Mouse (Mus musculus) spleen, postnatal 10 days (tissue): ENCODE measurements around the gene Taf6l.

Source experiments
- DNase-seq, 2 experiments: peaks; one replicate each; pipeline ENCODE4 v3.0.0; 2021 to 2022; ENCODE audit warnings: low spot score in 2 of 2

Gene Taf6l

GRCm38 (mm10) chr19:8790171-8790570 lies 4.0 kb upstream of the Taf6l start:
- DNase-seq = no peak

- no peak for DNase-seq
Observed at GRCm38 (mm10) chr19:8789171-8789570, 3.0 kb upstream of the Taf6l start.

- no peak for DNase-seq
Observed at GRCm38 (mm10) chr19:8788521-8788920, 2.3 kb upstream of the Taf6l start.

DNA sequence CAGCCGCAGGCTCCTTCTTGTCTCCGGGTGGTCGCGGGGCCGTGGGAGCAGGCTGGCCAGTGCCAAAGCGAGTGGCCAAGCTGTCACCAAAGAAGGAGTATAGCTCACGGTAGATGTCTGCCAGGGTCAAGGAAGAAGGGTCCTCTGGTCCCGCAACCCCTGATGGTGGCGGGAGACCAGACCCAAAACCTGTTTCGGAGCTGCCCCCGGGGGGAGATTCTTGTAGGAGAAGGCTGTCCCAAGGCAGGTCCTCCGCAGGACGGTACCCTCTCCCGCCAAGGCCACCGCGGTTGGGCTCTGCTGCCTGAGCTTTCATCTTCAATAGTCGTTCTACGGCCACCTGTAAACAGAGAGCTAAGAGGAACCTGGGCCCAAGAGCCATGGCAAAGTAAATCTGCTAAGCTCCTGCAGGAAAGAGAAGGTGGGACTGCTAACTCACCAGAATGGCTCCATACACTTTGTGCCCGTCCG lies 11.2 kb downstream of the Taf6l start:
- peak; percentile 51 to 60 for DNase-seq

- peak; percentile 99 for DNase-seq
Observed at GRCm38 (mm10) chr19:8774086-8774835, 12.0 kb downstream of the Taf6l start, which contains the start of gene Tmem179b. Gene Tmem179b, minus strand, starts transcription at chr19:8774467.

DNA sequence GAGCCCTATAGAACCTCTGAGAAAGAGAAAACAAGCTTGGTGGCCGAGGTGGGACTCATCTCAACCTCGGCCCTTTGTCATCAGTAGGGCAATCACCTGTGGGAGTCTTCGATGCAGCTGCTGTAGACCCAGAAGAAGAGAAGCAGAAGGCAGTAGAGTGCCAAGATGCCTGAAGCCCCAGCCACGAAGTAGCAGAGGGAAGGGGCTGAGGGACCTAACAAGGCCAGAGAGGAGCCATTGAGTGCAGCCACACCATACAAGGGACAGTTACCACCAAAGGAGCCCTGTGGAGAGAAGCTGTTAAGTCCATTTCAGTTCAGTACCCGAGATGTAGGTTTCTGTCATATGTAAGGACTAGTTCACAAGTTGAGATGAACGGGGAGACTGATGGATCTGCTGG lies 12.8 kb downstream of the Taf6l start:
- DNase-seq = peak in 1 of 2 experiments; percentile 16

GRCm38 (mm10) chr19:8772996-8773395 lies 13.2 kb downstream of the Taf6l start:
- peak in 1 of 2 experiments; percentile 26 for DNase-seq

DNA sequence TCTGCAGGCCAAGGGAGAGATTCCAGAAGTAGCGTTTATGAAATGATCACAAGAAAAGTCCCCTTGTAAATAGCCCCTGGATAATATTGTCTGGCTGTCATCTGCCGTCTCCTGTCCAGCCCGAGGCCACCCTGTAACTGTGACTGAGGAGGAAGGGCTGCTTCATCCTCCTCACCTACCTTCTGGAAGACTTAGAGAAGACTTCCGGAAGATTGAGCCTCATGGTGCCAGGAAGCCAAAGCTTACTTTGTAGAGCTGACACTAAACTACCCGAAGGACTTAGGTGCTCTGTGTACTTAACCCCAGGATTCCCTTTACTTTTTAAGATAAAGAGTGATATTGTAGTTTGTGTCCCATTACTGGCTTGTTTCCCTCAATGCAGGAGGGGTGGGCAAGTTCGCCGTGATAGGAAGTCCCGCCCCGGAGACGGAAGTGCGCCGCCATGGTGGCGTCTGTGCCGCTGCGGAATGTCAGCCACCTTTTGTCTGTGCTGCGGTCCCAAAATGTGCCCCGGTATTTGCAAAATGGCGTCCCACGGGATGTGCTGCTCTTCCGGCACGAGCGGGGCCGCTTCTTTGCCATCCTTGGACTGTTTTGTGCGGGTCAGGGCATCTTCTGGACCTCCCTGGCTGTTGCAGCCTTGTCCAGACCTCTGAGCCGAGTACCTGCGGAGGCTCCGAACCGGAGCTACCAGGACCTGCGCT lies 15.5 kb downstream of the Taf6l start, which contains the start of gene Tmem223:
TSS of gene Tmem223 (plus strand) at position 430 of the 704 bp plus-strand sequence.
- peak; percentile 64 to 87 for DNase-seq

- DNase-seq = no peak
Observed at GRCm38 (mm10) chr19:8765562-8765961, 20.7 kb downstream of the Taf6l start.

DNA sequence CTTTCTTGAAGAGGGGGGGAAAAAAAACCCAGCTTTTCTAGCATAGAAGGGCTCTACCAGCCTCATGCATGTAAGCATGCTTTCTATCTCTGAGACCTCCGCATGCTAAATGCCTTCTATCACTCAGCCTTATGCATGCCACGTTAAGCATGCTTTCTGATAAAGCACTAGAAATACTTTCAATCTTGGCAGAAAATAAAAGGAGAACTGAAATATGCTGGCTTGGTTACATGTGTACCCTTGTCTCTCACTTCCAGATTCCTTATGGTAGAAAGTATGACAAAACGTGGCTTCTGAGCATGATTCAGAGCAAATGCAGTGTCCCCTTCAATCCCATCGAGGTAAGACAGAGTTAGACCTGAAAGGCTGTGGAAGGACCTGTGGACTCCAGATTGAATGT lies 22.9 kb downstream of the Taf6l start:
- DNase-seq = no peak

- DNase-seq = peak in 1 of 2 experiments; percentile 50
Observed at GRCm38 (mm10) chr19:8760757-8761156, 25.5 kb downstream of the Taf6l start.

DNA sequence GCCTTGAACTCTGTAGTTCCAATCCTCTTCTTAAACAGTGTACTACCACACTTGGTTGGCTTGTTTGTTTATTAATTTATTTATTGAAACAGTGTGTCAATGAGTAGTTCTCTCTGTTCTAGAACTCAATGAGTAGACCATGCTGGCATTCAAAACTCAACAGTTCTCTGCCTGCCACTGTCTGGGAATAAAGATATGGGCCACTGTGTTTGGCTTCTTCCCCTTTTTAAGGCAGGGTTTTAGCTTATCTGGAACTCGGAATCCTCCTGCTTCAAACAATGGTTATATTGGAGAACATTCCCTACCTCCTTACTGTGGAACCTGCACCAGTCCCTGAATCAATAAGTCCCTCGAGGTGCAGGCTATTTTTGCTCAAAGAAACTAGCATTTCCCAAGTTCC lies 27.3 kb downstream of the Taf6l start:
- no peak for DNase-seq

- no peak for DNase-seq
Observed at GRCm38 (mm10) chr19:8757471-8757998, 28.7 kb downstream of the Taf6l start.

DNA sequence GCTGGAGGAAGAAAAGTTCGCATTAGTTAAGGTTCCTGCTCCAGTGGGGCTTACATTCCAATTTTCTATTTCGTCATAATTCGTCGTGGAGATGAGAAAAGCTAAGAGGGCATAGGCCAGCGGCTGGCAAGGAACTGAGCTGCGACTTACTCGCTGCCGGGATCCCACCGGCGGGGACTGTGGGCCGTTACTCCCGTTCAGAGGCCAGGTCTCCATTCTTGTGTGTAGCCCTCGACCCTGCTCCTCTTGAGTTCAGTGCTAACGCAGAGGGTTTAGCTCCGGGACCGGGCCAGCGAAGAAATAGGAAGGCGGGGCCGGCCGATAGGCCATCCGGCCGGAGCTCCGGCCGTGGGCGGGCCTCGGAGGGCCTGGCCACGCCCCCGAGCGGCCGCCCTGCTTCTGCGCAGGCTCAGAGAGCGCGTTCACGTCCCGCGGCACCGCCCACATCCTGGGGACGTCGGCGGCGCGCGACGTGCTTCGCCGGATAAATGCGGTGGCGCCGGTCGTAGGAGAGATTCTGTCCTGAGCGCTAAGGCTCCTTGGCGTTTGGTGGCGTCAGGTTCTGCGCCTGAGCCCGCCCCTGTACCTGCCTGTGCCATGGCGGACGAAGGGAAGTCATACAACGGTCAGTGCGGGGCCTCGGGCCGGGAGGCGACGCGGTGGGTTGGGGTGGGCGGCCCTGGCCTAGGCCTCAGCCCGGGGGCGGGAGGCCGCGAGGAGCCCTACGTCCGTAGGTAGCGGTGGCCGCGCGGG lies 29.4 kb downstream of the Taf6l start, which contains the start of gene Nxf1:
TSS of gene Nxf1 (plus strand) at position 439 of the 753 bp plus-strand sequence.
- DNase-seq = peak; percentile 93 to 97

DNA sequence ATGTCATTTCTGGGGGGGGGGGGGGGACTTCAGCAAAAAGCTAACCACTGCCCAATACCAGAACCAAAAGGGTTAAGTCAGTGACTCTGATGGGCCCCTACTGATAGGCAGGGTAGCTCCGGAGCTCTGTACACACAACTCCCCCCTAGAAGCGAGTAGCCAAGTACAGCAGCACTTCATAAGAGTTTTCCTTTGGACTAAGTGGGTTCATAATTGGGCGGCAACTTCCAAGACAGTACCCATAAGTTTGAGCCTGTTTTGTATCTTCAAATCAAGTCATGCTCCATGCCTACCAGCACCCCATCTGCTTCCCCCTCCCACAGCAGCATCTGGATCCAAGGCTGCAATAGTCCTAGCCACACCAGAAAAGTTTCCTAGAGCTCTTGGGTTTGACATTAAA lies 30.6 kb downstream of the Taf6l start:
- DNase-seq = no peak

DNA sequence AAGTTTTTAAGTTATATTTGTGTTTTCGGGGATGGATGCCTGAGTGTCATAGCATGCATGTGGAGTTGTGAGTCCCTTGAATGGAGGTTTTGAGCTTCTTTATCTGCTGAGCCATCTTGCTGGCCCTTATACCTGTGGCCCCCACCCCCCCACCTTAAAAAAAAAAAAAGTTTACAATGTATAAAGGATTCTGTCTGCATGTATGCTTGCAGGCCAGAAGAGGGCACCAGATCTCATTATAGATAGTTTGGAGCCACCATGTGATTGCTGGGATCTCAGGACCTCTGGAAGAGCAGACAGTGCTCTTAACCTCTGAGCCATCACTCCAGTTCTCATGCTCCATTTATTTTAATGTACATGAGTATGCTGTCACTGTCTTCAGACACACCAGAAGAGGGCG lies 38.8 kb downstream of the Taf6l start:
- DNase-seq = no peak

- no peak for DNase-seq
Observed at GRCm38 (mm10) chr19:8745382-8745781, 40.8 kb downstream of the Taf6l start.

GRCm38 (mm10) chr19:8742176-8742575 lies 44.0 kb downstream of the Taf6l start:
- peak; percentile 42 to 47 for DNase-seq

DNA sequence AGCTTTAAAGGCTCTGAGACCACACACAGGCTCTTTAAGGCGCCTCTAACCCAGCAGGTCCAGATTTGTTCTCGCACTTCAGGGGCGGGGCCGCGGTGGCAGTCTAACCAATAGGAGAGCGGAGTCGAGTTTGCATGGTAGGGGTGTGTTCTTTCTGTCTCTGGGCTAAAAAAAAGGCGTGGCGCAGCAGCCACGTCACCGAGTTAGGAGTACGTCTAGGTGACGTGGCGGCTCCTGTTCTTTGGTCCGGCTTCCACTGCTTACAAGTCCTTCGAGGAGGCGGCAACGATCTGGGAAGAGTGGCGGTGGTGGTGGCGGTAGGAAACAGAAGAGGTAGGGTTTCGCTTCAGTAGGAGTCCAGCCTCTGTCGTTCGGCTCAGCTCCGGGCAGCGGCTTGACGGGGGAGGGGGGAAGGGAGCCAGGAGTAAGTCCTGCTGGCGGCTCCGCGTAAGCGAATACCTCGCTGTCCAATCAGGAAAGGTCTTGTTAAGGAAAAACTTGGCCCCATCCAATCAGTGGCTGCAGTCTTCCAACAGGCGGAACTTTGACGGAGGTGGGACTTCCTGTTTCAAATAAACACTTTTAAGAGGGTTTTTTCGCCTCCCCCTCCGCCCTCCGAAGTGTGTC lies 44.9 kb downstream of the Taf6l start, which contains the start of gene Stx5a:
TSS of gene Stx5a (plus strand) at position 171 of the 627 bp plus-strand sequence.
- peak; percentile 96 for DNase-seq

DNA sequence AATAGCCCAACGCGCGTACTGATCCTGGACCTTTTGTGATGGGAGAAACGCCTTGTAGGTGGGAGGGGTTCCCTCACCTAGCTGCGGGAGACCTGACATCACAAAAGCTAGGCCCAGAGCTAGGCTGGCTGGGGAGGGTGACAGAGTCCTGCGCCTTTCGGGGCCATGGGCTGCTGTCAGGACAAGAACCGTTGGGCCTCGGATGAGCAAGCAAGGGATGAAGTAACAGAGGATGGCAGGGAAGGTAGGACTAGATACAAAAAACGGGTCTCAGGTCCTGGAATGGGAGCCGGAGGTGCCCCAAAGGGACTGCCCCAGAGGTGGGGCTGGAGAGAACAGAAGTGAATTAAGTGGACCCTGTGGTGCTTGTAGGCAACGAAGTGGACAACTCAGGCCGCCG lies 45.6 kb downstream of the Taf6l start, which contains the start of gene 1700092M07Rik:
TSS of gene 1700092M07Rik (plus strand) at position 116 of the 400 bp plus-strand sequence.
- no peak for DNase-seq

DNA sequence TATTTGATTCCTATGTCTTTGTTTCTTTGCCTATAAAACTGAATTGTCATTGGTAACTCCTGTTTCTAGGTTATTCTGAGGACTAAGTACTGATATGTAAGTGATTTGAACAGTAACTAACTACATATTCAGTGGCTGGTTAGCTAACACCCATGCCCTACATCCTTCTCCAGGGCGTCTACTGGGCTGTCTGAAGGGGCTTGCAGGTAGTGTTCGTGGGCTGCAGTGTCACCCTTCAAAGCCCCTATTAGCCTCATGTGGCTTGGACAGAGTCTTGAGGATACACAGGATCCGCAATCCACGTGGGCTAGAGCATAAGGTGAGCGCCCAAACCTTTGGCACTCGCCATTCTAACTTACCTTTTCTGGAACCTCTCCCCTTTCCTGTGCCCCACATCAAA lies 46.6 kb downstream of the Taf6l start:
- no peak for DNase-seq
